Mouse (Mus musculus) T-cell, adult 2 months (primary cell): ENCODE measurements at regions not wholly inside any gene's neighbourhood (a gene's known extent, or its start where the extent isn't known, plus 50 kb on each side); places are given as distances from the start of the nearest gene placed in this dataset.

Experiments
- DNase-seq: peaks from one replicate; pipeline ENCODE4 v3.0.0; 2022; ENCODE audit warnings: low spot score

DNA sequence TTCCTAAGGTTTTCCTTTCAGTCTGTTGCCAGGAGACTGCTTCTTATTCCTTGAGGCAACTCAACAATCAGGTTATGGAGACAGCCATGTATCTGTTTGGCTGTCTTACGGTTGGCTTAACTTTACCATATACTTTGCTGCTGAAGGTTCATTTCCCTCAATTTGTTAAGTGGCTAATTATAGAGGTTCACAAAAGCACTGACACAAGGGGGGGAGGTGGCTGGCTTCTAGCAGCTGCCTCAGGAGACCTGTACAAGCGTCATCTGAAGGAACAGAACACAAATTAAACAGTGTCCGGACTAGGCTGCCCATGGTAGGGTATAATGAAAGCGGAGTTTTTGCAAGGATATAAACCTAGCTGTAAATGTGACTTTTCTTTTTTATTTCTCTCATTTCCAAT, 305.0 kb upstream of the Rnf219 start:
- DNase-seq: no peak

DNA sequence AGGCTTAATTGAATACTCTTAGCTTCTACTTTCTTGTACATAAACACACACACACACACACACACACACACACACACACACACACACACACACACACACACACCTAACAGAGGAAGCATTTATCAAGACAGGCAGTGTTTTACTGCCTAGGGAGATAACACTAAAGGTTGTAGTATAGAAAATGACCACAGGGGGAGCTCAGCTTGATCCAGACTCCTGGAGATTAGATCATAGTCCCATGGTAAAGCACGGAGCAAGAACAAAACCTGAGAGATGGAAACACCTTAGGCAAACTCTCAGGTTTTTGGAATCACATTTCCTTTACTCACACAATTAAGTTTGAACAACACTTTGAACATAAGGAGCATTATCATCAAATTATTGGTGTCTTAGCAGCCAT, 302.5 kb upstream of the Rnf219 start:
- DNase-seq: no peak

DNA sequence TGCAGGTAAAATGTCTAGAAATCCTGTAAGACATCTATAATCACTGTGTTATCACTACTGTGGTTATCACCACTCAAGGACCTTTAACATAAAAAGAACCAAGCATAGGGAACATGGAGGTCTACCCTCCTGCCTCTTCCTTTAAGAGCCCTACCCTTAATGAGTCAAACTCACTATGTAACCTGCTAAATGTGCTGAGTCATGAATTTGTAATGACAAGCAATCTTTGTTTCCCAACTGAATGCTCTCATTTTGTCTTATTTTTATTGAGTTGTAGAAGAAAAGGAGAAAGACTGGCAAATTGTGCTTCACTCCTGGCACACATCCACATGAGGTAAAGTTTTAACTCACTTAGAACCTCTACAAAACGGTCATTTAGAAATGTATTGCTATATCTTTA, 301.8 kb upstream of the Rnf219 start:
- DNase-seq: no peak

DNA sequence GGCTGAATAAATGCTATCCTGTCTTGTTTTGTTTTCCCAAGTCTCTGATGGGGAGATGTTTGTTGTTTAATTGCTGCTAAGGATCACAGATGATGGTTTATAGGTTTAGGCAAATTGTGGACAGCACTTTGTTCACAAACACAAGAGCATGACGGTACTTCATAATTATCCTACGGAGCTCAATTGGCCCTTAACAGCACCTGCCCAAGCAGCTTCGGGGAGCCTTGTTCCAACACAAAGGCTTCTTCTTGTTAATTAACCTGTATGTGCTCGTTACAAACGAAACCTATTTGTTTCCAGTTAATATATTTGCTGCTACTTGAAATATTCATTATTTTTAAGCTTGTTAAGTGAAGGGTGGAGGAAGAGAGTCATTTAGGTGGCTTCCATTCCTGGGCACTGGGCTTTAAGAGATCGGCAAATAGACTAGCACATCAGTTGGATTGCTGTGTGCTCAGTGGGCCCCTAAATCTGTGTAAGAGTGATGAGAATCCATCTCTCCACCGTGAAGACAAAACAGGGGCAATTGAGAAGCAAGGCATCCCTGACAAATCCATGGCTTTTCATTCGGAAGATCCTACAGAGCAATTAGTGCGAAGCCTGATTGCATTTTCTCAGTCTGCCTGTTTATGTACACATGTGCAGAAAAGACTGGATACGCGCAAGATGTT, 299.6 kb upstream of the Rnf219 start:
- DNase-seq: no peak

DNA sequence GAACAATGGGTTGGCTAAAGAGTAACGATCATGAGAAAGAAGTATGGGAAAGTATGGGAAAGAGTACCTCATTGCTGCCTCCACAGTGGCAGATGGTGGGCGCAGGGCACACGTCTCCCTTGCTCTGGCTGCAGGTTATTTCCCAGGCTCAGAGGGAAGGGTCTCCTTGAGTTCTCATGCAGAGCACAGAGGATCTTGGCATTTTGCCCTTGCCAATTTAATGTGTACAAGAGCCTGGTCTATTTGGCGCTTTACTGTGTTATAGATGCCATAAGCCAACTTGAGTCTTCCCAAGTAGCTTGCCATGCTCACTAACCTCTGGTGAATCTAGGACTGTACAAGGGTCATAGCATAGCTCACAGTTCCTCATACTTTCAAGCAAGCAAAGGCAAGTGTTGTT, 296.7 kb upstream of the Rnf219 start:
- no peak for DNase-seq

DNA sequence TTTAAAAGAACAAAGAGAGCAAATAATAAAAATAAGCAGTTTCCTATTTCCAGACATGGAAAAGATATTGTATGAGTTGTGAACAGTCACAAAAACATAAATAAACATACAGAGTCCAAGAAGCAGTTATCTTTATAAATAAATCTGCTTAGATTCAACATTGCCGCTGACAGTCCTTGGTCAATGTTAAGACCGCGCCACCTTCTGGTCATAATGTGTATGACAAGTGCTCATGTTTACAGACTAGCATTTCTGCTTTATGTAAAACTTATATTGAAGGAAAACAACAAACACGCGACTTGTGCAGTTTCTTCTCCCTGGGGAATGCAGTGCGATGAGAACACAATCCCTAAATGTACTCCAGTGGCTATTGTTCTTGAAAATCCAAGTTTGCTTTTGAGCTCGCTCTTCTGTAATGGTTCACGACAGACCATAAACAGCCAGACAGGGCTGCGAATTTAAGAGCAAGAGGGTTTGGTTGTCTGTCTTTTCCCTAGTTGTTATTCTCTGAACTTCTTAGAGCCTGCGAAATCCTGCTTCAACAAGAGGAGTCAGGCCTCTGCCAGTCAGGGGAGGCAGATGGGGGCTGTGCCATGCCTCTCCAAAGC, 291.6 kb upstream of the Rnf219 start:
- no peak for DNase-seq

DNA sequence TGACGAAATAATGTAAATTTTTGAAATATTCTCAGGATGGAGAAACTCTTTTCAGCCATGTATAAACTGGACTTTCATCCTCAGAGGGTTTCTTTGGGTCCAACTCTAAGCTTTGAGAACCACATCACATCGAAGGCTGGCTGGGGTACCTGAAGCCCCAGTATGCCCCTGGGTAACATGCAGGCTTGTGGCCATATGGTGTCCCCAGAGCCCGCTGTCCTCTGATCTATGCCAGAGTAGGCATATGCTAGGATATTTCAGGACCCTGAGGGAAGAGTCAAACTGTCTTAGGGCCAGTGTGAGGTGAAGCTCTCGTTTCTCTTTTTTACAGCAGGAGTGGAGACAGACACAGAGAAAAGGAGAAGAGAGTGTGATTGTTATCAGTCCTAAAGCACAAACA, 289.6 kb upstream of the Rnf219 start:
- DNase-seq: no peak

DNA sequence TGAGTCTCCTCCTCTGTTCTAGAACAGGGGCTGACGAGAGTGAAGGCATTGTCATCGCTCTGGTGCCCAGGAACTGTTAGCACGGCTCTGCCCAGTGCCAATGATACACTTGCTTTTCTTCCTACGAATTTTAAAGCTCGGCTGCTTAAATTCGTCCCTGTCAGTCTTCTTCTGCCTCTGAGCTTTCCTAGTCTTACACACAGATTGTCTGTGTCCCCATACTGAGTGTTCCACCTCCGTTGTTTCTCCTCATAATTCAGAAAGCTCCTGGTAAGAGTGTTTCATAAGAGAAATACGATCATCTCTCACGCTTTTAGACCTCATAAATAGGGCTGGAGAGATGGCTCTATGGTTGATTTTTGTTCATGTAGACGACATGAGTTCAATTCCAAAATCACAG, 282.9 kb upstream of the Rnf219 start:
- no peak for DNase-seq

DNA sequence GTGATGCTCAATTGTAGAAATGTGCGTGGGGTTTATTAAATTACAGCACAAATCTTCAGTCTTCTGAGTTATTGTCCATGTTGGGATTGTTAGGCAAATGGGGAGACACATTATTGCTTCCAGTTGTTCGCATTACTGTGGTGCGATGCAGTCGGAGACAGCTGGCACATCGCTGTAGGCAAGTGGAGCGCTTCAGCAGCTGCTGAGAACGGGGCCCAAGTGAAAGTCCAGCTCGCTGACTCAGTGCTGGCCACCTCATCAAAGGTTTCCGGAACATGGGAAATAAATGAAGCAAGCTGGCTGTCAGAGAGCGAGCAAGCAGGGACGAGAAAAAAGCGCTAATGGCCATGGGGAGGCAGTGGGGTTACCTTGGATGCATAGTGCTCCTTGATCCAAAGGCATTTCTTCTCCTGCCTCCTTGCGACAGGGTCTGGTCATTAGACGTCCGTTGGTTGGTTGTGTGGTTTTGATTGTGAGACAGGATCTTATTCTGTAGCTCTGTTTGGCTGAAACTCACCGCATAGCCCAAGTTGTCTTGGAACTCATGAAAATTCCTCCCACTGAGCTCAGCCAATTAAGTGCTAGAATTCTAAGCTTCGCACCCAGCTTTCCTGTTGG, 274.0 kb upstream of the Rnf219 start:
- DNase-seq: no peak

DNA sequence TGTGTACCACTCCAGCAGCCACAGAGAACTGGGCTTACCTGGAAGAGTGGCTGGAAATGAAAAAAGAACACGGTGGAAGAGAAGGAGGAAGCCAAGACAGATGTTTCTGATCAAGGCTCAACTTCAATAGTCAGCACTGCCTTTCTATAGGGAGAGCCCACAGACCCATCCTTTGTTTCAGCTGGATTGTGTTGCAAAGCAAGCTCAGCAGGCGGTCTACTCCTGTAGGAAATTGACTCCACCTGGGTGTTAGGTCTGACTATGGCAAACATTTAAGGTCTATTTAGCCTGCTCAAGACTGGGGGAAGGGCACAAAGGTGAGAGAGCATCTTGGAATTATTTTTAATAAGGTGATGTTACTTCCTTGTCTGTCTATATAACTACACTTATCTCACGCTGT, 266.9 kb upstream of the Rnf219 start:
- no peak for DNase-seq

DNA sequence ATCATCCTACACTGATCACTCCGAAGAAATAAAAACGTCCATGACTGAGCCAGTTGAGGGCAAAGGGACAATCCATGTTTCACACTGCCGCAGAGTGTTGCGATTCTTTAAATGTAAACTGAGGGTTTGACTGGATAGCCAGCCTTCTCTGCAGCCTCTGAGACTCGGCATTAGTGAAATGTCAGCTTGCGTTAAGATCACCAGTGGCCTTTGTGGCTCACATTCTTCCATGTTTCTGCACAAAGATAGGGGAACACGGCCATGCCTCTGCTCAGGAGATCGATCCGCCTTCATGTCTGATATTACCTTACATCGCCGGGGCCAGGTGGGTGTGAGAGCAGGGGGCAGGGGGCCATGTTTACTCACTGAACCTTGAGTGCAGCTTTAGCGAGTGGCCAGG, 262.6 kb upstream of the Rnf219 start:
- no peak for DNase-seq

DNA sequence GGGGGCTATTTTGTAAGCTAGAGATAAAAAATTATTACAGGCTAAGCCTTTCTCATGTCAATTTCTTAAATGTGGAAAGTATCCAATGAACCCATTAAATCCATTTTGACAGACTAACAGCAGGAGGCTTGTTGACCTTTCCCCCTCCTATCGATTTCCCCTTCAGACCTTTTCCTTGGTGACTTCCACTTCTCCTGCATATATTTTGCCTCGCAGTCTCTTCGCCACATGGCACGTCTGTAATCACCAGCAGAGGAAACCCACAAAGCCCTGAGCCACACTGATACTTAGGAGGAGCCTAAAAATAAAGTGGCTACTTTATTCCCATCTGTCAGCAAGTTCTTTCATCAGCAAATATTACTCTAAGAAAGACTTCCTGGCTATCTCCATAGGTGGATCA, 247.5 kb upstream of the Rnf219 start:
- DNase-seq: no peak

DNA sequence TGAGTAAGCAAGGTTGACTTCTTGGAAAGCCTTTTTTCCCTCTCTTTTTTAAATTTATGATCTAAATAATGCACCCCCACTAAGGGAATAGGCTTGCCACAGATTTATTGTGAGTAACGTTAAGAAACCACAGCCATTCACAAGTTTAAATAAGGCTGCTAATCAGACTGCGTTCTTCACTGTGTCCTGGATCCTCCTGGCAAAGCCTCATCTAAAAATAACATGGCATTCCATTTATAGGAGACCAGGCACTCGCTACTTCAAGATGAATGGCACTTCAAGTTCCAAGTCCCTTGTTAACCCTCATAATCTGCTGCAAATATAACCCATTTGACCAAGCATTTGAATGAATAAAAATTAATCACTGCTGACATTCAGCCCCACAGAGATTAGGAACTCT, 211.8 kb upstream of the Rnf219 start:
- no peak for DNase-seq

DNA sequence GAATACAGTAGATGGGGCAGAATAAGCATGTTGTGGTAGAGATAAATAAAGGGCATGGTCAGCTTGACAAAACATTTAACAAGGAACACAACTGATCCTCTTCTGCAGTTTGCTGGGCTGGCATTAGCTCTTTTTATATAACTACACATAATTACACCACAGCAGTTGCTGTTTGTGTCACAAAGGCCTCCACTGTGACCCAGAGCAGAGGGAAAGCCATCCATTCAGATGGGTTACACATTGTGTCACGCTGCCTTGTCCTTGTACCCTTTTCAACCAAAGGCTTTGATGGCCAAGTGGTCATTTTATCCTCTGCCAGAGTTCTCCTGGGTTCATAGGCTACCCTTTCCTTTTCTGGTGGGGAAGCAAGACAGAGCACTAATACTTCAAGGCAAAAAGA, 209.6 kb upstream of the Rnf219 start:
- DNase-seq: no peak

DNA sequence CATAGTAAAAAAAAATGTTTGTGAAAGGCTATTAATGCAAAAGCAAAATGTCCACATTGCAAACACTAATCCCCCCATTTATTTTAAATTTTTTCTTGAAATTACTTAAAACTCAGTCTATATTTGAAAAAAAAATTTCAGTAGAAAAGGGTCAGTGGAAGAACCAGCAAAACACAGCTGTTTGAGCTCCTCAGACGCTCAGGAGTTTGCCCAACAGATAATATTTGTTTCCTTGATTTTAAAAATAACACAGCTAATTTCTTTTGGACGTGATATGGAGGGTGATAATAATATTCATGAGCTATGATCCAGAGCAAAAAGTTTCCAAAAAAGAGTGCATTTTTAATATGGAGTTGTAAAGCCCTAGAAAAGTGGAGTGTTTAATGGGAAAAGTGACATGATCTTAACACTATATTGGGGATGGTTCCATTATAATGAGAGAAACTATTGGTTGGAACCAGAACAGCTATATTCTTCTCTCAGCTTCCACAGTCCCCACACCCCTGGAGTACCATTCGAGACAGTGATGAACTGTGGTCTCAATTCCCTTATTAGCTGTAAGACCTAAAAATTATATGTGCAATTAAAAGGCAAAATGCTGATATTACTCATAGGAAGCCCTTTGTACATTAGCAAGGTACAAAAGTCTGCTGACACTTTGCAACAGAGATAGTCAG, 209.0 kb upstream of the Rnf219 start:
- no peak for DNase-seq

DNA sequence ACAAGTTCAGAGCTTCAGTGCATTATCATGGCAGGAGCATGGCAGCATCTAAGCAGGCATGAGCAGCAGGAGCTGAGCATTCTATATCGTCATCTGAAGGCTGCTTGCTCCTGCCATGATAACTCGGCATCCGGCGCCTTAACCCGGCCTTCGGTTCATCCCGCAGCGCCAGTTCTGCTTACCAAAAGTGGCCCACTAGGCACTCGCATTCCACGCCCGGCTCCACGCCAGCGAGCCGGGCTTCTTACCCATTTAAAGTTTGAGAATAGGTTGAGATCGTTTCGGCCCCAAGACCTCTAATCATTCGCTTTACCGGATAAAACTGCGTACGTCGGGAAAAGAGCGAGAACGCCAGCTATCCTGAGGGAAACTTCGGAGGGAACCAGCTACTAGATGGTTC, 193.2 kb upstream of the Rnf219 start:
- DNase-seq: peak; percentile 82

DNA sequence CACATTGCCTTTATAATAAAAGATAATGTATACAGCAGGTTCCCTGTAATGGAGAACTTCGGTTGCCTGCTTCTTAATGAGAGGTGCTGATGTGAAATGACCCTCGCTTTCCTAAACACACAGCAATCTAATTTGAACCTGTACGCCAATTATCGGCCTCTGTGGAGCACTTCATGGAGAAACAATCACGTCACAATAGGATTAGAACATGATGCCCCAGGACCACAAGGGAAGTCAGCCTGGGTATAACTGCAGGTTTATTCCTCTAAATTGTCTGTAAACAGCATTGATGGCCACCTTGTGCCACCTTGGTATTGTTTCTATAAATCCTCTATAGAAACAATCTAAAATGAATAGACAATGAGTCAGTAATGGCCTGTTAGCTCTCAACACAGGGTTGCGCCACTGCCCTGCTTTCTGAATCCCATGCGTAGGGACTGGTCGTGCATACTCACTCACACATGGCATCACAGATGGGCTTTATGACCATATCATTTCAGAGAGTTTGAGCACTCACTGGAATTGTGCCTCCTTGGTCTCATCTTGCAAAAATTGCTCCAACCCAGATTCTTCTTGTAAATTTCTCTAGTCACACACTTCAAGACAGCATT, 179.9 kb upstream of the Rnf219 start:
- DNase-seq: no peak

DNA sequence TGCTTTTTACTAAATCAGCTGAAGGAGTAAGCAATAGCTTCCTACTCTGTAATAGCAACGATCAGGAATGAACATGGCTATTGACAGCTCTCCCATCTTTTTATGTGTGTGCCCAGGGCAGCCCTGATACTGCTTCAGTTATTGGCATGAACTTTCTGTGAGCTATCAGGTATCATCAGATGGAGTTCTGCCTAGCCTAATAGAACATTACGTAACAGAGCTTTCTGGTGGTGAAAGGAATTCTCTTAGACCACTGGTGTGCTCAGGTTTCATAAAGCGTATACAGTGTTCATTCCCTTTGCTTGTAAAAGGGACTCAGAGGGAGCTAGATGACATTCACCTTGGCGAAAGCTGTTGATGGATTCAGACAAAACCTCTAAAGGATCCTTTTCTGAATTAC, 176.5 kb upstream of the Rnf219 start:
- no peak for DNase-seq

DNA sequence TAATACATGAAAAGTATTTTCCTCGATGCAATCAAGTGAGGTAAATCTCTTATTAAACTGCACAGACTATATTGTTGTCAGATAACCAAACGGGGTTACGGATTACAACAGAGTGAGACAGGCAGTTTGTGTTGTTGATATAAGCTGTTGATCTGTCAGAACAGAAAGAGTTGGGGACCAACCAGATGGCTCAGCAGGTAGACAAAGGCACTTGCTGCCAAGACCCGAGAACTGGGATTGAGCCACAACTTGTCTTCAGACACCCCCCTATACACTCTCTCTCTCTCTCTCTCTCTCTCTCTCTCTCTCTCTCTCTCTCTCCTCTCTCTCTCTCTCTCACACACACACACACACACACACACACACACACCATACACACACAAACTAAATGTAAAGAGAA, 172.7 kb upstream of the Rnf219 start:
- DNase-seq: no peak

DNA sequence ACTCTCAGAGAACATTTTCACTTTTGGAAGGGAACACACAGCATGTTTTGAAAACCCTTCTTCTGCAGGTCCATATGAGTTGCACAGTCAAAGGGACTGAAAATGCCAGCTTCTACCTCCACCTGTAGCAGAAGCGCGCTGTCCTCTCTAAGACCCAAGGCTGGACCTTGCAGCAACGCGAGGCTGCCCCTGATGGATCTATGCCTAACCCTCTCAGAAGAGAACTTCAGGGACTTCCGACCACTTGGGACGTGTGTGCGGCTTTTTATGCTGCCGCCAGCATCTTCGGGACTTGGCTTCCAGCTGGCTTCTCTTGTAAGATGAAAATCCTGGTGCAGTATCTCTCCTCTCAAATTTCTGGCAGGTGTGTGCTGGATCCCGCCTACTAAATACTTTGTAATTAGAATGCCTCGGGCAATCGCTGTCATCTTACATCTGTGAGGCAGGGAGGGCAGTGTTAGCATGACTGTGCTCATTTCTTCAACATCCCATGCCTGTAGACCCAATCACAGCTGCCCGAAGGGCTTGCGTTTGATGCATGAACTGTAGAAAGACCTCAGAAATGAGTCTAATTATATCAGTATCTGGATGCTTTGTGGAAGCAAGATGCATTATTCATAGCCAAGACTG, 171.8 kb upstream of the Rnf219 start:
- no peak for DNase-seq

DNA sequence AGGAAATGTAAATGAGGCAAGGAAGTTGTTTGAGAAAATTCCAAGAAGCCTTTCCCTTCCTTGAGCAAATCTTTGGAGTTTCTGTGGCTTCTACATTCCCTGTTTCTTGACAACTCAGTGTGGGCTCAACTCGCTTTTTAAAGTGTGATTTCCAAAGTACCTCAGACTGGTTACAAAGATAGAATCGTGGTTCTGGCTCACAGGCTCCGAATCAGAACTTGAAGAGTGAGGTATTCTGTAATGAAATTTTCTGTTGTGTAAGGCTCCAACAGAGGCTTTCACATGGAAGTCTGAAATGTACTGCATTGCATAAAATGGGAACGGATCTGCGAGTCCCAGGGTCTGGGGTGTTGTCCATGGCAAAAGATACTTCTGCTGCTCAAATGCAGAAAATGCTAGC, 170.2 kb upstream of the Rnf219 start:
- no peak for DNase-seq

DNA sequence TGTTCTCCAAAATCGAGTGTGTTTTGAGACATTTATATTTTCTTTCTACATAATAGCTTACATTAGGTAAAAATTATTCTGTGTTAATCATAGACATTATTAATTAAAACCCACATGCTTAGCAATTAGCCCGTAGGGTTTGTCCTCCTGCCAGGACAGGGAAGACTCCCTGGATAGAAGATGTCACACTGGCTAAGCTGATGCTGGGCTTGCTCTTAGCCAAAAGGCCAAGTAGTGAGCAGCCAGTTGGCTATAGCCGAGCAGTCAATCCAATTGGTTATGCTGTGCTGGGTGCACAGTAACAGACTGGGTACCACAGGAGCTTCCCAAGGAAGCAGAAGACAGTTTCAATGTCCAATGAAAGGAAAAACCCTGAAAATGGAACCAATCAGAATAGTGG, 166.0 kb upstream of the Rnf219 start:
- no peak for DNase-seq

DNA sequence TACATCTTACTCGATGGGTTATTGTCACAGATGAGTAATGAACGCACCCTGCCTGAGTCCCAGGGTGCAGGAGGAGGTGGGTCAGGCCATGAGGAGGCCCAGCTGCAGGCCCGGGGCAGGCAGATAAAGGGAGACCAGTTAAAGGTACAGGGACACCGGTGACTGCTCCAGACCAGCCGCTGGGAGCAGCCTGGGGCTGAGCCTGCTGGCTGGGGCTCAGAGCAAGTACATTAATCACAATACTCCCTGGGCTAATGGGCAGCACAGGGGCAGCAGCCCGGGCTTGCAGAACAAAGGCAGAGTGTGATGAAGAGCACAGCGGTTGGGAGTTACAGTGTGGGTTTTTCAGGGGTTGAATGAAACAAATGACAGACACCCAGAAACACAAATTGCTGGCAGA, 154.4 kb upstream of the Rnf219 start:
- DNase-seq: no peak
